Mouse (Mus musculus): Measurements from ENCODE around the gene Pmpcb. TPM values are rescaled to one million over a fixed set of nuclear protein-coding genes. Genes with fewer than 3 reads are reported as not detected.

The Pmpcb gene
- total RNA-seq, 2 experiments from 2014 or later, result 72.9 to 73.9 TPM

- TF ChIP-seq CTCF (conservative IDR thresholded peaks at IDR 0.05), result no peak
- DNase-seq (ENCODE audit: low spot score in 2 of 2), result no peak
- Histone ChIP-seq H3K4me3 (peak overlapping the region; percentile 84), H3K27ac (peak overlapping the region; percentile 93; the same call in 1 of the 2 replicates)
These were observed 679 bp downstream of the Pmpcb start for GRCm38 (mm10) chr5:21737620-21738019.

GRCm38 (mm10) chr5:21739120-21739519 lies 2.2 kb downstream of the Pmpcb start:
- Histone ChIP-seq H3K4me3 (no peak overlapping the region), H3K27ac (no peak overlapping the region)
- DNase-seq (ENCODE audit: low spot score in 2 of 2), result no peak
- no peak for TF ChIP-seq CTCF (conservative IDR thresholded peaks at IDR 0.05)

- Histone ChIP-seq H3K4me3 (no peak overlapping the region), H3K27ac (no peak overlapping the region)
- DNase-seq (ENCODE audit: low spot score in 2 of 2), result no peak
- no peak for TF ChIP-seq CTCF (conservative IDR thresholded peaks at IDR 0.05)
These were observed 2.9 kb downstream of the Pmpcb start for GRCm38 (mm10) chr5:21739881-21740280.

GRCm38 (mm10) chr5:21743606-21744005 lies 6.7 kb downstream of the Pmpcb start:
- no peak for TF ChIP-seq CTCF (conservative IDR thresholded peaks at IDR 0.05)
- H3K27ac ChIP-seq, result no peak overlapping the region
- DNase-seq (ENCODE audit: low spot score in 2 of 2), result no peak

GRCm38 (mm10) chr5:21744651-21745050 lies 7.7 kb downstream of the Pmpcb start:
- H3K4me3 ChIP-seq, result no peak overlapping the region
- no peak for DNase-seq (ENCODE audit: low spot score in 2 of 2)
- no peak for TF ChIP-seq CTCF (conservative IDR thresholded peaks at IDR 0.05)
- H3K27ac ChIP-seq, result no peak overlapping the region

More at GRCm38 (mm10) chr5:21743606-21744005, 6.7 kb downstream of the Pmpcb start:
- H3K4me3 ChIP-seq, result no peak overlapping the region

GRCm38 (mm10) chr5:21745966-21746365 lies 9.0 kb downstream of the Pmpcb start:
- TF ChIP-seq CTCF (conservative IDR thresholded peaks at IDR 0.05), result no peak
- Histone ChIP-seq H3K4me3 (no peak overlapping the region), H3K27ac (no peak overlapping the region)
- DNase-seq (ENCODE audit: low spot score in 2 of 2), result no peak

- DNase-seq (ENCODE audit: low spot score in 2 of 2), result no peak
- no peak overlapping the region for H3K4me3 ChIP-seq
- TF ChIP-seq CTCF (conservative IDR thresholded peaks at IDR 0.05), result no peak
- H3K27ac ChIP-seq, result no peak overlapping the region
These were observed 31.6 kb downstream of the Pmpcb start for GRCm38 (mm10) chr5:21768506-21768905.

- TF ChIP-seq CTCF (conservative IDR thresholded peaks at IDR 0.05), result no peak
- peak; percentile 28 to 50 for DNase-seq (ENCODE audit: low spot score in 2 of 2)
- H3K27ac ChIP-seq, result no peak overlapping the region
These were observed 32.9 kb downstream of the Pmpcb start for GRCm38 (mm10) chr5:21769841-21770240.

GRCm38 (mm10) chr5:21776491-21776890 lies 39.5 kb downstream of the Pmpcb start:
- no peak overlapping the region for H3K4me3 ChIP-seq
- no peak for TF ChIP-seq CTCF (conservative IDR thresholded peaks at IDR 0.05)
- no peak overlapping the region for H3K27ac ChIP-seq
- no peak for DNase-seq (ENCODE audit: low spot score in 2 of 2)

More at GRCm38 (mm10) chr5:21769841-21770240, 32.9 kb downstream of the Pmpcb start:
- H3K4me3 ChIP-seq, result no peak overlapping the region

- H3K27ac ChIP-seq, result peak overlapping the region; percentile 84
These were observed 47.5 kb downstream of the Pmpcb start for GRCm38 (mm10) chr5:21784161-21785052.

GRCm38 (mm10) chr5:21785053-21785452 lies 48.1 kb downstream of the Pmpcb start, which contains the start of the genes Dnajc2 and Psmc2:
TSS of gene Dnajc2 (minus strand) at chr5:21785251.
TSS of gene Psmc2 (plus strand) at chr5:21785283.
- H3K4me3 ChIP-seq, result peak within 1 kb of the TSS; percentile 97
- peak; percentile 90 for DNase-seq (ENCODE audit: low spot score in 2 of 2)
- no peak for TF ChIP-seq CTCF (conservative IDR thresholded peaks at IDR 0.05)
- H3K27ac ChIP-seq, result peak within 1 kb of the TSS; percentile 94

More at GRCm38 (mm10) chr5:21784161-21785052, 47.5 kb downstream of the Pmpcb start:
- DNase-seq (ENCODE audit: low spot score in 2 of 2), result no peak
- no peak for TF ChIP-seq CTCF (conservative IDR thresholded peaks at IDR 0.05)
- H3K4me3 ChIP-seq, result peak overlapping the region; percentile 97

- DNase-seq (ENCODE audit: low spot score in 2 of 2), result no peak
- no peak for TF ChIP-seq CTCF (conservative IDR thresholded peaks at IDR 0.05)
- peak overlapping the region; percentile 94 for H3K27ac ChIP-seq
- no peak overlapping the region; the same call in 1 of the 2 replicates for H3K4me3 ChIP-seq
These were observed 48.8 kb downstream of the Pmpcb start for GRCm38 (mm10) chr5:21785776-21786175.
